Mouse (Mus musculus): Measurements from ENCODE around the gene Nle1. TPM values are rescaled to one million over a fixed set of nuclear protein-coding genes. Genes with fewer than 3 reads are reported as not detected.

The Nle1 gene
- polyA plus RNA-seq, 1 experiment from 2014 or later, result 10.8 TPM

DNA sequence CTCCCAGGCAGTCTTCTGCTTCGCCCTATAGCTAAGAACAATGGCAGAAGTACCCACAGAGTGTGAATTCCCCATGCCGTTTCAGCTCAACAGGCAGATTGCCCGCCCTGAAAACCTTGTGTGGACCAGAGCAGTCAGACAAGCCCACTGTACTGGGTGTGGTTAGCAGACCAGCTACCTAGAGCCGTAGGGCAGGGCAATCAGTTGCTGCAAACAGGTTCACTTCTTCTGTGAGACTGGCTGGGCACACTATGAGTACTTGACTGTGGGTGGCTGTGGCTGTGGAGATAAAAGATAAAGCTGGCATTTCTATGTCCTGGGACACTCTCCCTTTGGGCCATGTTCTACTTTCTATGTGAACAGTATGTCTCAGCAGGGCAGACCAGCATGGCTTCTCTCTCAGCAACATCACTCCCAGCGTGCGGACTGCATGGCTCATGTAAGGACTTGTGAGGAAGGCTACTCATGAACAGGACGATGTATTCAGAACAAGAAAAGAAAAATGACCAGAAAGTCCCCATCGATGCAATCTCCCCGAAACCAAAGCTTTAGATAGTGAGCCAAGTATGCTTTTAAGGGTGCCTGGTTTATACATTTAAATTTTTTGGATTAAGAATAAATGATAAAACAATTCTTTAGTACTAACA is 52.8 kb downstream of the Nle1 start:
- no peaks in the 10 kb centered on the region for H3K27me3 ChIP-seq (replicated peaks; ENCODE audit: insufficient read depth, low read length)
- no peaks in the 10 kb centered on the region for H3K9me3 ChIP-seq (ENCODE audit: low read length)
- no peak overlapping the region for H3K27ac ChIP-seq (ENCODE audit: low read length)
- no peak for DNase-seq (ENCODE audit: low spot score)
- H3K36me3 ChIP-seq (ENCODE audit: insufficient read depth, low read length), result no peaks in the 10 kb centered on the region
- no peak overlapping the region for H3K9ac ChIP-seq (replicated peaks; ENCODE audit: low read depth)
- no peak overlapping the region for H3K4me3 ChIP-seq (ENCODE audit: low read depth, low read length)
- no peak overlapping the region for H3K4me2 ChIP-seq (replicated peaks; ENCODE audit: low read depth, low read length)
- no peak for ATAC-seq
- 69% methylated on average over 9 of the region's 9 CpGs for WGBS
- H3K4me1 ChIP-seq (ENCODE audit: insufficient read depth, low read depth, low read length), result no peaks in the 10 kb centered on the region
- TF ChIP-seq EP300 (IDR thresholded peaks at IDR 0.05) (no peak), CTCF (IDR thresholded peaks at IDR 0.05) (no peak)

DNA sequence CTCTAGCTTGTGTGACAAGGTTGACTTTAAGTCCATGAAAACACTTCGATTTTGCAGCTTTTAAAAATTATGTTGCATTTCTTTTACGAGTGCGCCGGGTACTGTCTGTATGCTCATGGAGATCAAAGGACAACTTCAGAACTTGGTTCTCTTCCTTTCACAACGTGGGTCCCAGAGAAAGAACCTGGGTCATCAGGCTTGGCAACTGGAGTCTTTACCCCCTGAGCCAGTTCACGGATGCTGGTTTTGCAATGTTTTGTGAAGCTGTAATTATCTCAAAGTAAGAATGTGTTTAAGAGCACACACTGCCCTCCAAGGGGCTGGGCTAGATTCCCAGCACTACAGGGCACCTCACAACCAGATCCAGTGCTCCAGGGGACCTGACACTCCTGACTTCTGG is 54.1 kb downstream of the Nle1 start:
- DNase-seq (ENCODE audit: low spot score), result no peak
- H3K4me1 ChIP-seq (ENCODE audit: insufficient read depth, low read depth, low read length), result no peaks in the 10 kb centered on the region
- no peak overlapping the region for H3K4me2 ChIP-seq (replicated peaks; ENCODE audit: low read depth, low read length)
- WGBS, result 79% methylated on average over 6 of the region's 6 CpGs
- no peak overlapping the region for H3K9ac ChIP-seq (replicated peaks; ENCODE audit: low read depth)
- TF ChIP-seq EP300 (IDR thresholded peaks at IDR 0.05), result no peak
- TF ChIP-seq CTCF (IDR thresholded peaks at IDR 0.05), result no peak
- H3K36me3 ChIP-seq (ENCODE audit: insufficient read depth, low read length), result no peaks in the 10 kb centered on the region
- no peak overlapping the region for H3K27ac ChIP-seq (ENCODE audit: low read length)
- ATAC-seq, result no peak
- no peaks in the 10 kb centered on the region for H3K9me3 ChIP-seq (ENCODE audit: low read length)
- no peaks in the 10 kb centered on the region for H3K27me3 ChIP-seq (replicated peaks; ENCODE audit: insufficient read depth, low read length)
- H3K4me3 ChIP-seq (ENCODE audit: low read depth, low read length), result no peak overlapping the region

DNA sequence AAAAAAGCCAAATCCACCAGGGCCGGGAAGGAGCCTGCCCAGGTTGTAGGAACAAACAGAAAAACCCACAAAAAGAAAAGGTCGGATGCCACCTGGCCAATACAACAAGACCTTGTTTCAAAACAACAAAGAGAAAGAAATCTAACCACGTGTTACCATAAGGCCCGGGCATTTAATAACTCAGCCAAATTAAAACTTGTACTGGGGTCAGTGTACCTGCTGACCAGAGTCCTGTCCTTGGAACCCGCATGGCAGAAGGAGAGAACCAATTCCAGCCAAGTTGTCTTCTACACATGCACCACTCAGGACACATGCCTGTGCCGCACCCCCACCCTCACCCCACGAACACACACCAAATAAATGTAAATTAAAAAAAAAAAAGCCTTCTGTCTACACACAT is 55.3 kb downstream of the Nle1 start:
- DNase-seq (ENCODE audit: low spot score), result no peak
- Histone ChIP-seq H3K9me3 (ENCODE audit: low read length) (no peaks in the 10 kb centered on the region), H3K4me2 (replicated peaks; ENCODE audit: low read depth, low read length) (no peak overlapping the region), H3K27me3 (replicated peaks; ENCODE audit: insufficient read depth, low read length) (no peaks in the 10 kb centered on the region), H3K4me3 (ENCODE audit: low read depth, low read length) (no peak overlapping the region), H3K9ac (replicated peaks; ENCODE audit: low read depth) (no peak overlapping the region), H3K27ac (ENCODE audit: low read length) (no peak overlapping the region), H3K36me3 (ENCODE audit: insufficient read depth, low read length) (no peaks in the 10 kb centered on the region), H3K4me1 (ENCODE audit: insufficient read depth, low read depth, low read length) (no peaks in the 10 kb centered on the region)
- WGBS, result 85% methylated on average over 7 of the region's 7 CpGs
- TF ChIP-seq CTCF (IDR thresholded peaks at IDR 0.05), result no peak
- TF ChIP-seq EP300 (IDR thresholded peaks at IDR 0.05), result no peak
- ATAC-seq, result no peak

DNA sequence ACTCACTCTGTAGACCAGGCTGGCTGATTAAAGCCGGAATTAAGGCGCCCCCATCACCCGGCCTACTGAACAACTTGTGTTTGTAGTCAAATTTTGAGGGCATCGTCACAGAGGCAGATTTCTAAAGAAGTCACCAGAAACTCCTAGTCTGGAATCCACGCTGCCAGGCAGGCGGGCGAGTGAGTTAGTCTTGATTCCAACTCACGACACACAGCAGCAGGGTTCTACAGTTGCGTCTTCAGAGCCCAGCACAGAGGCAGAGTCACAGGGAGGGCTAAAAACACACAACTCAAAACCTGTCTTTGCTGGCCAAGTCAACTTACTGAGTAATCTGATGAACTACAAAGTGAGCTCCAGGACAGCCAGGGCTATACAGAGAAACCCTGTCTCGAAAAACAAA is 55.7 kb downstream of the Nle1 start:
- Histone ChIP-seq H3K36me3 (ENCODE audit: insufficient read depth, low read length) (no peaks in the 10 kb centered on the region), H3K4me3 (ENCODE audit: low read depth, low read length) (no peak overlapping the region), H3K9ac (replicated peaks; ENCODE audit: low read depth) (no peak overlapping the region), H3K4me2 (replicated peaks; ENCODE audit: low read depth, low read length) (no peak overlapping the region), H3K4me1 (ENCODE audit: insufficient read depth, low read depth, low read length) (no peaks in the 10 kb centered on the region), H3K27me3 (replicated peaks; ENCODE audit: insufficient read depth, low read length) (no peaks in the 10 kb centered on the region), H3K27ac (ENCODE audit: low read length) (no peak overlapping the region), H3K9me3 (ENCODE audit: low read length) (no peaks in the 10 kb centered on the region)
- ATAC-seq (no peak), DNase-seq (ENCODE audit: low spot score) (no peak)
- 75% methylated on average over 10 of the region's 10 CpGs for WGBS
- no peak for TF ChIP-seq EP300 (IDR thresholded peaks at IDR 0.05)
- TF ChIP-seq CTCF (IDR thresholded peaks at IDR 0.05), result no peak

DNA sequence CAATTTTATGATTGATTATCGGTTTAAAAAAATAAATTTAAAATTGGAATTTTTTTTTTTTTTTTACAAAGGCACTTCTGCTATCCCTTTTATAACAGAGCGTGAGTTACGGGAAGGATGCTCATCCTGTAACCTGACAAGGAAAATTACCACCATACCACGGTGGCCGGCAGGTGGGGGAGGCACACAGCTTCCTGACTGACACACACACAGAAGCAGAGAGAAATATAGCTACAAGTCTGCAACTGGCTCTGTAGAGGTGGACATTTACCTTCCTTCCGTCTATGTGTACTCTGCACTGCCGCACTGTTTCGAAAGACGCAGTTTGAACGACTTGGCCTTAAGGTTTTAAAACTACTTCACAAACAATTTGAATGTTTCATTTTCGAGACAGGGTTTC is 56.1 kb downstream of the Nle1 start:
- DNase-seq (ENCODE audit: low spot score), result no peak
- TF ChIP-seq CTCF (IDR thresholded peaks at IDR 0.05), result no peak
- no peak for TF ChIP-seq EP300 (IDR thresholded peaks at IDR 0.05)

More for the DNA sequence above, 56.1 kb downstream of the Nle1 start:
- Histone ChIP-seq H3K9ac (replicated peaks; ENCODE audit: low read depth) (no peak overlapping the region), H3K4me3 (ENCODE audit: low read depth, low read length) (no peak overlapping the region), H3K4me2 (replicated peaks; ENCODE audit: low read depth, low read length) (no peak overlapping the region), H3K27ac (ENCODE audit: low read length) (no peak overlapping the region), H3K9me3 (ENCODE audit: low read length) (no peaks in the 10 kb centered on the region), H3K4me1 (ENCODE audit: insufficient read depth, low read depth, low read length) (no peaks in the 10 kb centered on the region), H3K36me3 (ENCODE audit: insufficient read depth, low read length) (no peaks in the 10 kb centered on the region), H3K27me3 (replicated peaks; ENCODE audit: insufficient read depth, low read length) (no peaks in the 10 kb centered on the region)
- no peak for ATAC-seq
- WGBS, result 76% methylated on average over 11 of the region's 11 CpGs

Other genes starting within 250 kb of the Nle1 start
- 0.31 and 0.35 TPM in 2 replicates for gene Cct6b, start 144.1 kb downstream of the Nle1 start, polyA plus RNA-seq (2015; fragmentation: Nextera tagmentation; extraction: Ambion mirVana)
- 26.3 and 28.3 TPM in 2 replicates for gene Zfp830, start 144.1 kb downstream of the Nle1 start, polyA plus RNA-seq (2015; fragmentation: Nextera tagmentation; extraction: Ambion mirVana)
- gene Lig3, start 127.3 kb downstream of the Nle1 start, polyA plus RNA-seq (2015; fragmentation: Nextera tagmentation; extraction: Ambion mirVana), result 10.9 and 11.6 TPM in 2 replicates
- 9.2 and 10.3 TPM in 2 replicates for gene Rffl, start 37.2 kb downstream of the Nle1 start, polyA plus RNA-seq (2015; fragmentation: Nextera tagmentation; extraction: Ambion mirVana)
- 7.3 and 8.7 TPM in 2 replicates for gene Rad51d, start 17.8 kb downstream of the Nle1 start, polyA plus RNA-seq (2015; fragmentation: Nextera tagmentation; extraction: Ambion mirVana)
- 0.24 and 0.27 TPM in 2 replicates for gene Fndc8, start 16.3 kb downstream of the Nle1 start, polyA plus RNA-seq (2015; fragmentation: Nextera tagmentation; extraction: Ambion mirVana)
- gene Unc45b, start 2.1 kb upstream of the Nle1 start, polyA plus RNA-seq (2015; fragmentation: Nextera tagmentation; extraction: Ambion mirVana), result 20.6 and 22.0 TPM in 2 replicates
- 25.8 and 29.9 TPM in 2 replicates for gene Slfn5, start 42.9 kb upstream of the Nle1 start, polyA plus RNA-seq (2015; fragmentation: Nextera tagmentation; extraction: Ambion mirVana)
- 2.2 and 3.1 TPM in 2 replicates for gene Slfn9, start 83.4 kb upstream of the Nle1 start, polyA plus RNA-seq (2015; fragmentation: Nextera tagmentation; extraction: Ambion mirVana)
- gene Slfn8, start 112.4 kb upstream of the Nle1 start, polyA plus RNA-seq (2015; fragmentation: Nextera tagmentation; extraction: Ambion mirVana), result 0.33 and 0.54 TPM in 2 replicates
- 19.0 and 21.5 TPM in 2 replicates for gene Slfn2, start 156.7 kb upstream of the Nle1 start, polyA plus RNA-seq (2015; fragmentation: Nextera tagmentation; extraction: Ambion mirVana)
- 2.3 and 2.4 TPM in 2 replicates for gene Slfn1, start 208.4 kb upstream of the Nle1 start, polyA plus RNA-seq (2015; fragmentation: Nextera tagmentation; extraction: Ambion mirVana)

Data from lung, postnatal 0 days (tissue).